Mouse (Mus musculus) adrenal gland, postnatal 4 days (tissue): ENCODE data around the gene Rxylt1. TPM values are rescaled to one million over a fixed set of nuclear protein-coding genes. Genes with fewer than 3 reads are reported as not detected.

ENCODE experiments used
- DNase-seq, 2 experiments: peaks; one replicate each; pipeline ENCODE4 v3.0.0; 2021 to 2022; ENCODE audit warnings: low spot score in 2 of 2, mixed read lengths in 2 of 2
- total RNA-seq, 2 experiments: library from RNA; stranded (reverse); gene quantifications; 2 replicates each; pipeline ENCODE4 v1.2.3; 2021

Rxylt1 gene
- total RNA-seq, 2 experiments from 2014 or later, result 61.2 to 63.4 TPM

DNA sequence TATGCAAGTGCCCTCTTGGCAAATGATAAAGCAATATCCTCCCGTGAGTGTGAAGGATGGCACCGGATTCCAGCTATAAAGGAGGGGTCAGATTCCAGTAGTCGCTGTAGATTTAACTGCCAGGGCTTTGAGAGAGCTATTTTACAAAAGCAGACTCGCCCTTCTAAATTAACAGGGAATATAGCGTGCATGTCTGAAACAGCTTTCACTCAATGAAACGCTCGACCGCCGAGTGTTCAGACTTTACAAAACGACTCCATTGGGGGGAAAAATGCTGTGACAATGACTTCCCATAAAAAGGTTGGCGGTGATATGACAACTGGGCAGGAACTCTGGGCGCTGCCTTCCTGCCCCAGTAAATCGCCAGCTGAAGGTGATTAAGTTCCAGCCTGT lies 50.7 kb downstream of the Rxylt1 start:
- no peak for DNase-seq

DNA sequence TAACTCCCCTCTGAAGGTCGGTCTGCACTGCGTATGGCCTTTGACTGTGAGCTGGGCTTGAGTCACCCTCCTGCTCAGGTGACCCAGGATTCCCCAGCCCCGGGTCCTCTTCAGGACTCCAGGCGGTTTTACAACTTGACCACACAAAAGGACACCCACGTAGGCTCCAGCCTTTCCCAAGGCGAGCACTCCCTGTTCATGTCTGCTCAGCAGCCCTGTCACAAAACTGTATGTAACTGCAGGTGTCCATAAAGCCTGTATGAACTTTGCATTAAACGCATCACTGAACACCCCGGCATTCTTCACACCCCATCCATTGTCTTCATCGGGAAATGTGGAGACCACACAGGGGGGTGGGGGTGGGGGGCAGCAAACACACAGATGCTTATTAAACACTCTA lies 51.2 kb downstream of the Rxylt1 start:
- no peak for DNase-seq

DNA sequence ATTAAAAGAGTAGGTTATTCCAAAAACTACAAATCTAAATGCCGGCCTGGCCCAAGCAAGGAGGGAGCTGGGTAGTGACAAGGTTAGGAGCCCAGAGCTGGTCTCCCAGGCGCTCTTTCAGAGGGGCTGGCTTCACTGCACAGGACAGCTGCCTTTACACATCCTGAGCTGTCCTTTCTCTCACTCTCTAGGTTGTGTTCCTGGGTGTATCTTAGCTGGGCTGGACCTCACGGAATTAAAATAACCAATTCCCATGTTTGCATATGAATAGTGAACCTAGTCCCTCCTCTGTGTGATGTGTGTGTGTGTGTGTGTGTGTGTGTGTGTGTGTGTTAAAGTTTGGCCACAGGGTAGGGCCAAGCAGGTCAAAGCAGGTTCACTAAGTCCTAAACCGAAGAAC lies 52.2 kb downstream of the Rxylt1 start:
- no peak for DNase-seq

DNA sequence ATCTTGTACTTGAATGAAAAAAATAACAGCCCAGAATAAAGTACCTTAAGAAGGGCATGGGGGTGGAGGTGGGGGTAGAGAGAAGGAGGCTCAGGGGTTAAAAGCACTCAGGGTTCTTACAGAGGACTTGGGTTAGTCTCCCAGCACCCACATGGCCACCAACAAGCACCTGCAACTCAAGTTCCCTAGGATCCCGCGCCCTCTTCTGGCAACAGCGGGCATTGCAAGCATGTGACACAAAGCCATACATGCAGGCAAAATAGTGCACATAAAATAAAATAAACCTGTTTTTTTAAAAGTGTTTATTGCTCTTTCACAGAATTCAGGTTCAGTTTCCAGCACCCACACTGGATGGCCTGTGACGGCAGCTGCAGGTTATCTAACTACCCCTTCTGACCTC lies 56.8 kb downstream of the Rxylt1 start:
- DNase-seq, result no peak

DNA sequence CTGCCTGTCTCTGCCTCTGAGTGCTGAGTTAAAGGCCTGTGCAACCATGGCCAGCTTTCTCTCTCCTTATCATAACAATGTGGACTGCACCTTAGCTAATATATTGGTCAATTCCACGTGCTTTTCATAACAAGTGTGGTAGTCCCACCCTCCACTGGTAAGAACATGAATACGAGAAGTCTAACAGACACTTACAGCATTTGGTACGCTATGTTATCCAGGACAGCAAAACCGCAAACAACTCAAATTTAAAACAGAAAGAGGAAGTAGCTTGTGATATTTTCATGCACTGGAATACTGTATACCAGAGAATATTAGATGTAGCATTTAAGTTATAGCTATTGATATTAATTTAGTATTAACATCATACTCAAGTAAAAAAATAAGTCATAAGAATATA lies 57.6 kb downstream of the Rxylt1 start:
- no peak for DNase-seq

DNA sequence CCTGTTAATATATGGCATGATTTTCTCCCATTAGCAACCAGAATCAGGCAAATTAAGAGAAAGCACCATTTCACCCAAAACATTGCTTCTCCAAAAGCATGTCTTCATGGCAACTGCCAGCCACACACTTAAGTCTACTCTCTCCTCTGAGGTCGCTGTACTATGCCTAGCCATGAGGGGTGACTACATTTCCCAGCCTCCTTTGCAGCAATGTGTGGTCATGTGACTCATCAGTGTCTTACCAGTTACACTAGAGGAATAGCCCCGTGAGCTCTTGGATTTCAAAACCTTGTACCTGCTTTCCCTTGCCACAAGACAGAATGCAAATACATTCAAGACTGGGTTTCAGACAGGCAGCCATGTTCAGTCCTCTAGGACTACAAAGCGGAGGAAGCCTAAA lies 58.6 kb downstream of the Rxylt1 start:
- DNase-seq, result no peak

DNA sequence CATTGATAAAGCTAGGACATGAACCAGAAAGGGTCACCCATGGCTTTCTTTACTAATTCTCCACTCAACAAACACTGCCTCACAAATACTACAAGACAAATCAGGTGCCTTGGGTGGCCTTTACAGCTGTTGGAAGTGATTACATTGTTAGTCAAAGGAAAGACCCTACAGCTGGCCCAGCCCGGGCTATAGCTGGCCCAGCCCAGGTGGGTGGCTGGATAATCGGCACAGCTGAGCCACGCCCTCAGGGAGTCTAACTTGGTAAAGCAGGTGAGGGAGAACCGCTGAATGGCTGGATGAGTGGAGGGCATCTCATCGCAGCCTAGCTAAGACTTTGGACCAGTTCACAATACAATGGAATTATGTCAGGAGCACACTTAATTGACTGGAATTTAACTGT lies 63.9 kb downstream of the Rxylt1 start:
- DNase-seq, result no peak

DNA sequence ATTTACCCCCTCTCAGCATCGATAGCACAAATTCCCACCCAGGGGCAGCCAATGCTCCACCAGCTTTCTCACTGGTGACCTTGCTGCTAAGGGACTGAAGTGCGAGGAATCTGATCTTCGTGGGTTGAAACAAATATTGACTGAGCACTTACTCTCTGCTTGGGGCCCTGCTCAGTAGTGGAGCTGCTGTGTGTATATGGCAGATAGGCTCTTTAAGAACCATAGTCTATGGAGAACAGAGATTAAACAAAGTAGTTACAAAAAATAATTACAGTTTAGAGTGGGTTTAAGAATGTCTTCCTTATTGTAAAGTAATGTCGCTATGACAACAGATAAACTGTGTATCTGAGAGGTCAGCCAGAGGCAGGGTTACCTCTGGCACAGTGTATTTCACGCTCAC lies 66.8 kb downstream of the Rxylt1 start:
- DNase-seq, result no peak

DNA sequence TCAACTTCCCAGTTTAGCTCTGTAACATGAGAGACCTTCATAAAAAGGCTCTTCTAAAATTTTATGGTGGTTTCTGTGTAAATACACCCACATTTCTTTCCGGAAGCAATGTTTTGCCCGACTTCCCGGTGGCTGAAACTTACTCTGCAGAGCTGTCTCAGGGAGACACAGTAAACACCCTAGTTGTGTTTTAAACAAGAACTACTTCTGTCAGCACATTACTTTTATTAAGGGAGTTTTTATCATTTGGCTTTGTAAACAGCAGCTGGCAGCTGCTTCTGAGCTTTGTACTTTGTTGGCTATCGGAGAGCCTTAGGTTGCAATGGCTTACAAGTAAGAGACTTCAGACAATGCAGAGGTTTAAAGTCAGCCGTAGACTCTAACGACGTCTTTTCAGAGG lies 67.4 kb downstream of the Rxylt1 start:
- DNase-seq, result no peak

Other genes starting within 250 kb of the Rxylt1 start
- gene Srgap1, start 50.1 kb downstream of the Rxylt1 start, total RNA-seq, result 10 to 100 TPM in 1 of 2 experiments, 1 to 10 TPM in 1; 8.5 to 13.5 TPM